Mouse (Mus musculus) megakaryocyte-erythroid progenitor cell, adult 5-6 weeks (primary cell): ENCODE measurements around the gene Trove2. TPM values are rescaled to one million over a fixed set of nuclear protein-coding genes. Genes with fewer than 3 reads are reported as not detected.

ENCODE experiments used
- total RNA-seq, 2 experiments: library from RNA; stranded (forward) in 1 of 2; stranded (reverse) in 1 of 2; fragments of 200-1000, 215-1000 nt in 1 of 2; fragments of >200 nt in 1 of 2; fragmentation: Nextera tagmentation in 1 of 2; gene quantifications; 2 replicates each; pipeline ENCODE4 v1.2.3; 2014 to 2017

The Trove2 gene
- total RNA-seq, 2 experiments from 2014 or later: 0.85 to 1.7 TPM

Other genes with a start within 250 kb of the Trove2 start
- gene B3galt2, start 136.4 kb downstream of the Trove2 start, total RNA-seq (2014; fragmentation: Nextera tagmentation): 0.15 TPM in 1 of 2 replicates, not detected in the other
- 0.05 TPM in 1 of 2 replicates, not detected in the other for gene B3galt2, start 136.4 kb downstream of the Trove2 start, total RNA-seq (2017)
- 77.8 and 82.6 TPM in 2 replicates for gene Cdc73, start 74.2 kb downstream of the Trove2 start, total RNA-seq (2014; fragmentation: Nextera tagmentation)
- 18.4 and 25.9 TPM in 2 replicates for gene Cdc73, start 74.2 kb downstream of the Trove2 start, total RNA-seq (2017)
- 68.9 and 106 TPM in 2 replicates for gene Glrx2, start 60.7 kb downstream of the Trove2 start, total RNA-seq (2014; fragmentation: Nextera tagmentation)
- gene Glrx2, start 60.7 kb downstream of the Trove2 start, total RNA-seq (2017): 51.3 and 54.5 TPM in 2 replicates
- gene Uchl5, start 204 bp upstream of the Trove2 start, total RNA-seq (2014; fragmentation: Nextera tagmentation): 99.1 and 112 TPM in 2 replicates
- 140 and 180 TPM in 2 replicates for gene Uchl5, start 204 bp upstream of the Trove2 start, total RNA-seq (2017)
- gene Rgs2, start 227.1 kb upstream of the Trove2 start, total RNA-seq (2014; fragmentation: Nextera tagmentation): 9.0 and 12.7 TPM in 2 replicates
- 32.5 and 55.4 TPM in 2 replicates for gene Rgs2, start 227.1 kb upstream of the Trove2 start, total RNA-seq (2017)